Comparison of ENCODE assay signal across 8 mouse cellular contexts in the genomic region with DNA sequence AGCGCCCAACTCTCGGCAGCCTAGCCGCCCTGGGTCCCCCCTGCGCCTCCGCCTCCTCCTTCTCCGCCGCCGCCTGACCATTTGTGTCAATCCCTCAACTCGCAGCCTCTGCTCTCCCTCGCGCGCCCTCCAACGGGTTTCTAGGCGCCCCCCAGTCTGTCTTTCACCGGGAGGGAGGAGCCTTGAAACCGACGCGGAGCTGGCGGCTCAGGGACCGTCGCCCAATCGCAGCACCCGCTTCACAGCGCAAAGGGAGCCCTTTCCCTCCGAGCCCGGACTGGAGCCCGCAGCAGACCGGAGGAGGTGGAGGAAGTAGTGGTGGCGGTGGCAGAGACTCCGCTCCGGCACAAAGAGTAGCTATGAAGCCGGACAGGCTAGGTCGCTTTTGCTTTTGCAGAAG. TPM values are rescaled to one million over a fixed set of nuclear protein-coding genes. Genes with fewer than 3 reads are reported as not detected.
DNase-seq lines count a peak whose midpoint lies in the region; ATAC-seq and TF ChIP-seq lines count a peak whose summit lies in the region.

TSS of gene Fzd1 (minus strand) at position 134 of the 400 bp plus-strand sequence.

- H3K79me2 ChIP-seq in macrophage (ENCODE audit: inconsistent target) = no peaks in the 10 kb centered on the region

- H3K9me3 ChIP-seq in hindbrain, postnatal 0 days (ENCODE audit: low read length) = no peaks in the 10 kb centered on the region

- no peaks in the 10 kb centered on the region for H3K36me3 ChIP-seq in hindbrain, postnatal 0 days (ENCODE audit: insufficient read depth, low read length)
- H3K36me3 ChIP-seq in macrophage (ENCODE audit: inconsistent target) = no peaks in the 10 kb centered on the region

- DNase-seq in adrenal gland, adult (ENCODE audit: inconsistent age in 2 of 2, low spot score in 1 of 2) = peak; percentile 94 to 97
- peak; percentile 88 for DNase-seq in gastrocnemius, postnatal 10 days
- DNase-seq in hindbrain, postnatal 0 days (ENCODE audit: low spot score) = peak; percentile 97
- peak; percentile 66 to 78 for DNase-seq in left cerebral cortex, adult 8-10 months (ENCODE audit: low spot score in 2 of 2)
- DNase-seq in right cerebral cortex, adult 18-20 months = peak; percentile 90
- no peak for DNase-seq in T-cell, adult 2 months (ENCODE audit: low spot score)

- peak within 1 kb of the TSS; percentile 79 for H3K9ac ChIP-seq in hindbrain, postnatal 0 days (replicated peaks; ENCODE audit: low read length)

- no peaks in the 10 kb centered on the region for H3K27me3 ChIP-seq in hindbrain, postnatal 0 days (ENCODE audit: insufficient read depth, low read length)

- under 1% methylated on average over 28 of the region's 33 CpGs for WGBS in hindbrain, postnatal 0 days
- WGBS in macrophage (ENCODE audit: missing documents) = 1% methylated on average over 33 of the region's 33 CpGs

- peaks cover 1% of the 10 kb centered on the region; the same call in 1 of the 2 replicates for H3K4me1 ChIP-seq in cortical plate, adult 2 months (ENCODE audit: control insufficient read depth, insufficient read depth, low read length)
- peaks cover 3% of the 10 kb centered on the region; the same call in 1 of the 2 replicates for H3K4me1 ChIP-seq in hindbrain, postnatal 0 days (ENCODE audit: insufficient read depth, low read length)

- peak within 1 kb of the TSS; percentile 53 for H3K4me3 ChIP-seq in cortical plate, adult 2 months (ENCODE audit: insufficient read depth, low read length)
- H3K4me3 ChIP-seq in hindbrain, postnatal 0 days (ENCODE audit: low read length) = peak within 1 kb of the TSS; percentile 91
- peak within 1 kb of the TSS; percentile 40 for H3K4me3 ChIP-seq in macrophage (ENCODE audit: inconsistent target)

- H3K27ac ChIP-seq in cortical plate, adult 2 months (ENCODE audit: insufficient read depth, low read length) = peak within 1 kb of the TSS; percentile 76; the same call in 1 of the 2 replicates
- peak within 1 kb of the TSS; percentile 90 for H3K27ac ChIP-seq in hindbrain, postnatal 0 days
- H3K27ac ChIP-seq in macrophage = no peak within 1 kb of the TSS

- TF ChIP-seq POLR2A in cortical plate, adult 2 months (IDR thresholded peaks at IDR 0.05; ENCODE audit: extremely low read depth, insufficient read depth, low read length) = peak; percentile 49

- peak; percentile 97 for ATAC-seq in hindbrain, postnatal 0 days

- no peak for TF ChIP-seq CTCF in cortical plate, adult 2 months (IDR thresholded peaks at IDR 0.05; ENCODE audit: extremely low read depth, insufficient read depth, low read length)
- TF ChIP-seq CTCF in hindbrain, postnatal 0 days (IDR thresholded peaks at IDR 0.05; ENCODE audit: low read depth) = peak; percentile 56

- H3K4me2 ChIP-seq in hindbrain, postnatal 0 days (ENCODE audit: low read depth, low read length) = peak within 1 kb of the TSS; percentile 96

RNA-seq across cellular contexts. Expression of gene Fzd1, which starts in this region (rescaled TPM):
- 8.1 and 8.8 TPM in 2 replicates for polyA plus RNA-seq in cortical plate, adult 2 months (2012; rRNA removed)
- total RNA-seq in gastrocnemius, postnatal 10 days (2021) = 10 to 100 TPM; 12.3 to 13.3 TPM
- total RNA-seq in hindbrain, postnatal 0 days (2014; rRNA removed) = 59.9 and 65.8 TPM in 2 replicates
- 7.1 and 8.1 TPM in 2 replicates for polyA plus RNA-seq in hindbrain, postnatal 0 days (2015; fragmentation: Nextera tagmentation; extraction: Ambion mirVana)
- 10 to 100 TPM in 2 of 4 experiments, 1 to 10 TPM in 2; 9.5 to 10.4 (median 9.9) TPM for total RNA-seq in left cerebral cortex, adult 8-10 months (2022)
- total RNA-seq in macrophage (2018; cell fraction: chromatin; rRNA removed) = 1 to 10 TPM in 17 of 26 experiments, under 1 TPM in 9; 0.17 to 7.0 (median 1.5) TPM
- 10 to 100 TPM in 1 of 26 experiments, 1 to 10 TPM in 16, under 1 TPM in 9; 0.22 to 10.9 (median 3.0) TPM for total RNA-seq in macrophage (2018; cell fraction: cytosol; rRNA removed)
- 1 to 10 TPM in 23 of 26 experiments, under 1 TPM in 3; 0.46 to 9.4 (median 3.5) TPM for total RNA-seq in macrophage (2018; cell fraction: nucleus; rRNA removed)
- polyA plus RNA-seq in macrophage (2018) = 1.9 to 2.3 TPM (median 2.1 TPM) in 3 replicates

Comparison
In these comparisons a context has a peak if more than half of its experiments do, and no peak if none do; other contexts are left out.
1. H3K4me3 ChIP-seq: peak in every context shown above with its lines; median percentile 91 in hindbrain, postnatal 0 days; 53 in cortical plate, adult 2 months; 40 in macrophage.